Mouse (Mus musculus) intestine, embryonic 14.5 days (tissue): ENCODE measurements at regions not wholly inside any gene's neighbourhood (a gene's known extent, or its start where the extent isn't known, plus 50 kb on each side); places are given as distances from the start of the nearest gene placed in this dataset.

Source experiments
- ATAC-seq: fragments of 200-750 bp; cut with Nextera tagmentation; replicated peaks from 2 replicates; pipeline ENCODE4 v1.8.0; 2017; ENCODE audit warnings: low read depth, moderate number of reproducible peaks, moderate TSS enrichment, moderate library complexity; ENCODE audit not compliant: low FRiP score, low TSS enrichment
- DNase-seq: peaks from one replicate; pipeline ENCODE4 v3.0.0-alpha.2; 2018; ENCODE audit warnings: low spot score
- H3K27ac ChIP-seq: fragments of 300-500 bp; sonication (generic); 2 replicates; pipeline ENCODE4 v1.5.1; 2014; ENCODE audit warnings: low read depth, mild to moderate bottlenecking, control low read depth
- H3K27me3 ChIP-seq: fragments of 300-500 bp; sonication (generic); replicated peaks from 2 replicates; pipeline ENCODE4 v1.6.1; 2014; ENCODE audit warnings: low read length, control low read depth; ENCODE audit not compliant: control insufficient read depth, insufficient read depth
- H3K36me3 ChIP-seq: fragments of 300-500 bp; sonication (generic); 2 replicates; pipeline ENCODE4 v1.6.1; 2014; ENCODE audit warnings: low read length, control low read depth; ENCODE audit not compliant: control insufficient read depth, insufficient read depth
- H3K4me1 ChIP-seq: fragments of 300-500 bp; sonication (generic); replicated peaks from 2 replicates; pipeline ENCODE4 v1.6.1; 2014; ENCODE audit warnings: low read length, control low read depth, mixed read lengths; ENCODE audit not compliant: control insufficient read depth, insufficient read depth
- H3K4me2 ChIP-seq: fragments of 300-500 bp; sonication (generic); 2 replicates; pipeline ENCODE4 v1.6.1; 2014; ENCODE audit warnings: low read length
- H3K4me3 ChIP-seq: fragments of 300-500 bp; sonication (generic); 2 replicates; pipeline ENCODE4 v1.5.1; 2014; ENCODE audit warnings: low read depth, low read length, control low read depth, mixed read lengths
- H3K9ac ChIP-seq: fragments of 300-500 bp; sonication (generic); 2 replicates; pipeline ENCODE4 v1.6.1; 2014; ENCODE audit warnings: mild to moderate bottlenecking, low read length
- H3K9me3 ChIP-seq: fragments of 300-500 bp; sonication (generic); 2 replicates; pipeline ENCODE4 v1.6.1; 2016; ENCODE audit warnings: low read length, control low read depth; ENCODE audit not compliant: control insufficient read depth
- WGBS: fragments of 180-500 bp; shearing (Covaris S2); extraction: QIAGEN DNeasy Blood & Tissue Kit; methylation state at CpG from one replicate; pipeline ENCODE4 v1.1.7; 2014; 5-methylcytosine and 5-hydroxymethylcytosine counted together

DNA sequence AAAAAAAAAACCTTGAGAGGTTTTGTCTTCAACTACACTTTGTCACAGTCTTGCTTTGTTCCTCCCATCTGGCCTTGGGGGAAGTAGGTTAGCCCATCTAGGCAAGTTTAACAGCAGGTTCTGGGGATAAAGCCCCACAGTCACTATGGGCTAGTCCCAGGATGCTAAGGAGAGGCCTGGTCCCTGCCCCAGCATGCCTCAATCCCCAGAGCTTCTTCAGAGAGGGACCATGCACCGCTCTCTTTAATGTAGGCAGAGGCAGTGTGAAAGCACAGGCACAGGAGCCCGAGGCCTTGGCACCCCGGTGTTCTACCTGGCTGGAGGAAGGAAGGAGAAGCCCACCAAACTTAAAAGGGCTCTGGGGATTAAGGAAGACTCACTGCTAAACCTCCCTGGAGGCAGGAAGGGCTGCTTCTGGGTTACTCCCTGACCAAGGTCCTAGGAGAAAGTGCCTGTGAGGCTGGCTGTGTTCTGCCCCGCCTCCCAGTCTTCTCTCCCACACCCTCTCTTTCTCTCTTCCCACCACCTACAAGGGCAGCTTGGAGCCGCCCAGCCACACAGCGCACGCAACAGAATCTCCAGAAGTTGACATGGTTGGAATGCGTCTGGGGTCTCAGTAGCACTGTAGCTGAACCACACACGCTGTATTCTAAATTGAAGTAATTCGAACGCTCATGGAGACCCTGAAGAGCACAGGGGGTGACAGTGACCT, 633.5 kb downstream of the Zfp706 start:
- H3K4me1 ChIP-seq, result peaks cover 21% of the 10 kb centered on the region
- 6% methylated on average over 11 of the region's 11 CpGs for WGBS
- no peaks in the 10 kb centered on the region for H3K9me3 ChIP-seq
- H3K27ac ChIP-seq, result peak overlapping the region; percentile 52; the same call in 1 of the 2 replicates
- ATAC-seq (peak; percentile 65), DNase-seq (peak; percentile 79)
- H3K9ac ChIP-seq, result peak overlapping the region; percentile 37
- H3K36me3 ChIP-seq, result no peaks in the 10 kb centered on the region
- H3K4me2 ChIP-seq, result peak overlapping the region; percentile 70
- peak overlapping the region; percentile 32 for H3K4me3 ChIP-seq
- H3K27me3 ChIP-seq, result no peaks in the 10 kb centered on the region

- Histone ChIP-seq H3K9ac (no peak overlapping the region), H3K9me3 (no peaks in the 10 kb centered on the region), H3K36me3 (no peaks in the 10 kb centered on the region), H3K4me3 (no peak overlapping the region), H3K4me1 (peaks cover 21% of the 10 kb centered on the region), H3K27ac (no peak overlapping the region; the same call in 1 of the 2 replicates), H3K4me2 (no peak overlapping the region), H3K27me3 (no peaks in the 10 kb centered on the region)
- DNase-seq (peak; percentile 49), ATAC-seq (no peak)
- 68% methylated on average over 3 of the region's 3 CpGs for WGBS
Measured at GRCm38 (mm10) chr15:36373481-36373880, 634.1 kb downstream of the Zfp706 start.

DNA sequence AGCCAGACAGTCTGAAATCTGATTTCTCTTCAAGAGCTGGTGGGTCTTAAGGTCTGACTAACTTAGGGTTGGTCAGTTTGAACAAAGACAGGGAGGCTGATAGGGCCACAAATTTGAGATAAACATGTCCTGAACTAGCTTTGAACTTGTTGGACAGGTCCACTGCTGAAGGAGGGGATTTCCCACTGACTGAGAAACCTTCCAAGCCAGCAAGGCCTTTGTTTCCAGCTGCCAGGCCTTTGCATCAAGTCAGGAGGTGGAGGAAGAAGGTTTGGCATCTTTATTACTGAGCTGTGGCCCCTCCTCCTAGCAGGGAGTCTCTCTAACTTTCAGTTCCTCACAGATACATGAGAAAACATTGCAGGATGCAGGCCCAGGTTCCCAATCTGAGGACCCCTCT, 636.2 kb downstream of the Zfp706 start:
- H3K4me2 ChIP-seq, result no peak overlapping the region
- DNase-seq, result peak; percentile 50
- H3K4me3 ChIP-seq, result no peak overlapping the region
- H3K9me3 ChIP-seq, result no peaks in the 10 kb centered on the region
- no peak overlapping the region for H3K27ac ChIP-seq
- ATAC-seq, result no peak
- H3K4me1 ChIP-seq, result peaks cover 21% of the 10 kb centered on the region
- no peak overlapping the region for H3K9ac ChIP-seq
- no peaks in the 10 kb centered on the region for H3K27me3 ChIP-seq
- H3K36me3 ChIP-seq, result no peaks in the 10 kb centered on the region

DNA sequence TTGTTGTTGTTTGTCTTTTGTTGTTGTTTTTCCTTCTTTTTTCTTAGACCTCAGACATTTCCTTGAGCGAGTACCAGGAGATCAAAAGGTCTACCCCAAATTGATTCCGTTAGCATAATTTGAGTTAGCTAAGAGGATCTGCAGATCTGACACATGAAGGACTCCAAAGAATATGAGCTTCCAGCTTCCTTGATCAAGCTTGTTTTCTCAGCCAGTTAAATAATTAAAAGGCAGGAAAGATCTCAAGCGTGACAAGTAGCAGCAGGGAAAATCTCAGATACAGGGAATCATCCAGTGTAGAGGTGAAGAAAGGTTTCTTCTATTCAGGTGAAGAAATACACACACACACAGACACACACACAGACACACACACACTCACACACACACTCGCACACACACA, 636.7 kb downstream of the Zfp706 start:
- no peaks in the 10 kb centered on the region for H3K9me3 ChIP-seq
- peaks cover 21% of the 10 kb centered on the region for H3K4me1 ChIP-seq
- H3K27me3 ChIP-seq, result no peaks in the 10 kb centered on the region
- no peak overlapping the region for H3K4me3 ChIP-seq
- H3K36me3 ChIP-seq, result no peaks in the 10 kb centered on the region
- DNase-seq (no peak), ATAC-seq (no peak)
- 90% methylated on average over 4 of the region's 4 CpGs for WGBS
- H3K27ac ChIP-seq, result no peak overlapping the region
- no peak overlapping the region for H3K4me2 ChIP-seq
- no peak overlapping the region for H3K9ac ChIP-seq

DNA sequence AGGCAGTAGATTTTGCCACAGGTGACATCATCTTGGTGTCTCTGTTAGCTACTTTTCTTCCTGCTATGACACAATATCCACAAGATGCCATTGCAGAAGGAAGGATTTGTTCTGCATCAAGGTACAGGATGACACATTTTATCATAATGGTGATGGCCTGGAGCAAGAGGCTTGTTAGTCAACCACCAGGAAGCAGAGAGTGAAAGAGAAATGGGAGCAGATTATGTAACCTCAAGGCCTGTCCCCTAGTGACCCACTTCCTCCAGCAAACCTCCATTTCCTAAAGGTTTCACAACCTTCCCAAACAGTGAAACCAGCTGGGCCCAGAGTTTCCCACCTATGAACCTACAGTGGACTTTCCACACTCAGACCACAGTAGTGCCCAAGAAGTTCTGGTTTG, 640.3 kb downstream of the Zfp706 start:
- no peak for DNase-seq
- H3K4me1 ChIP-seq, result no peaks in the 10 kb centered on the region
- no peak for ATAC-seq

DNA sequence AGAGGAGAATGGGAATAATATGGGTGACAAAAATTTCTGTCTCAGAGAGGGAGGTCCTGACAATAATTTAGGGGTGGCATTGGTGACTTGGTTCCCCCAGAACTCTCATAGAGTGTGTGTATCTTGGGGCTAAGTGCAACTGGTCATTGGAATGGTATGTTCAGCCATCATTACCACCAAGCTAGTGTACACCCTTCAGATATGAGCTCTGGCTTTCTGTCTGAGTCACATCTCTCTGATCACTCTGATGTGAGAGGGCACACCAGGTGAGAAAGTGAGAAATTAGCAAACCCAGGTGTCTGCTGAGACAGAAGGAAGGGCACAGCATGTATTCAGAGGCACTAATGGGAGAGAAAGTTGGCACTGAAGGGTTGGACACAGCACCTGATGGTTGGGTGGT, 642.8 kb downstream of the Zfp706 start:
- Histone ChIP-seq H3K36me3 (no peaks in the 10 kb centered on the region), H3K27me3 (no peaks in the 10 kb centered on the region), H3K4me2 (no peak overlapping the region), H3K9ac (no peak overlapping the region), H3K4me3 (no peak overlapping the region), H3K27ac (no peak overlapping the region), H3K4me1 (no peaks in the 10 kb centered on the region; the same call in 1 of the 2 replicates), H3K9me3 (no peaks in the 10 kb centered on the region)
- ATAC-seq, result no peak
- DNase-seq, result no peak

More for the DNA sequence above, 640.3 kb downstream of the Zfp706 start:
- H3K27me3 ChIP-seq, result no peaks in the 10 kb centered on the region
- H3K9me3 ChIP-seq, result no peaks in the 10 kb centered on the region
- no peak overlapping the region for H3K4me2 ChIP-seq
- H3K4me3 ChIP-seq, result no peak overlapping the region
- no peak overlapping the region for H3K9ac ChIP-seq
- H3K27ac ChIP-seq, result no peak overlapping the region
- H3K36me3 ChIP-seq, result no peaks in the 10 kb centered on the region

DNA sequence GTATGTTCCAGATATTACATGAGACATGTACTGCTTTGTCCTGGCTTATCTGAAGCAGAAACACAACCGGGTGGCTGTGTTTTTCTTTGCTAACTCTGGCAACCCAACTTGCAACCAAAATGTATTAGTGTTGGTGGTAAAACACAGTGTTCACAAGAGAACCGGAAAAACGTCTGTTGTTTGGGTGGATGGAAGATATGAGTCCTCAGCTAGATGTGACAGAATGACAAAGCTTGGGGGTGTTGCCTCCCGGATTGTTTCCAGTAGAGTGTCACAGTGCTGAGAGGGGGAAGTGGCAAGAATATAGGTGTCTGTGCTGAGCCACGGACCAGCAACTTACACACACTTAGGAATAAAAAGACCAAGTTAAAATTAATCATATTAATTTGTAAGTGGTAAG, 643.5 kb downstream of the Zfp706 start:
- H3K27me3 ChIP-seq, result no peaks in the 10 kb centered on the region
- no peak overlapping the region for H3K9ac ChIP-seq
- no peak overlapping the region for H3K4me3 ChIP-seq
- H3K36me3 ChIP-seq, result no peaks in the 10 kb centered on the region
- DNase-seq, result no peak
- no peak overlapping the region for H3K27ac ChIP-seq
- H3K9me3 ChIP-seq, result no peaks in the 10 kb centered on the region
- WGBS, result 75% methylated on average over 5 of the region's 5 CpGs
- no peak for ATAC-seq
- H3K4me2 ChIP-seq, result no peak overlapping the region
- no peaks in the 10 kb centered on the region; the same call in 1 of the 2 replicates for H3K4me1 ChIP-seq

DNA sequence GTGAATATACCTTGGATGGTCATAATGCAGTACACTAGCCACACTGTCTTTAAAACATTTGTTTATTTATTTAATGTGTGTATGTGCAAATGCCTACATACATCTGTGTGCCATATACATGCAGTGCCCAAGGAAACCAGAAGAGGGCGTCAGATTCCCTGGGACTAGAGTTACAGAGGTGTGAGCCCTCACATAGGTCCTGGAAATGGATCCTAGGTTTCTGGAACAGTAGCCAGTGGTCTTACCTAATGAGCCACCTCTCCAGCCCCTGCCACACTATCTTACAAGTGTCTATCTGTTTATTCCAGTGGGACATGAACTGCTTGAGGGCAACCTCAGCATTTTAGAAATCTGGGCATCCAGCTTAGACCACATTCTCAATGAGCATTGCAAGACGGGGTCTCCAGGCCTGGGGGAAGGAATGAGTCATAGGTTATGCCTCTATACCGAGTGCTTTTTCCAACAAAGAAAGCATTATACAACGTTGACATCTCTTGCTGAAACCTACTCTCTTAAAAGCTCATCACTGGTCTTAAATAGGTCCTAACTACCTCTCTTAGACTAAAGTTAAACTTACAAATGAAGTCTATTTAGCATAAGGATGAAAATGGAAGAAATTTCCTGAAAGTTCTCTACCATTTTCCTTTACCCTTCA, 644.5 kb downstream of the Zfp706 start:
- no peak for DNase-seq
- Histone ChIP-seq H3K9me3 (no peaks in the 10 kb centered on the region), H3K27ac (no peak overlapping the region), H3K9ac (no peak overlapping the region), H3K4me3 (no peak overlapping the region), H3K36me3 (no peaks in the 10 kb centered on the region), H3K27me3 (no peaks in the 10 kb centered on the region), H3K4me2 (no peak overlapping the region), H3K4me1 (no peaks in the 10 kb centered on the region; the same call in 1 of the 2 replicates)
- WGBS, result 61% methylated on average over 4 of the region's 4 CpGs
- ATAC-seq, result no peak
